Mouse (Mus musculus) heart, embryonic 15.5 days (tissue): ENCODE data around the gene Top3a. TPM values are rescaled to one million over a fixed set of nuclear protein-coding genes. Genes with fewer than 3 reads are reported as not detected.

ENCODE experiments used
- ATAC-seq: fragments of 200-750 bp; cut with Nextera tagmentation; replicated peaks from 2 replicates; pipeline ENCODE4 v1.8.0; 2017; ENCODE audit warnings: low read depth, moderate TSS enrichment; ENCODE audit not compliant: insufficient number of reproducible peaks, insufficient read depth, low FRiP score
- H3K27ac ChIP-seq: fragments of 300-500 bp; sonication (generic); 2 replicates; pipeline ENCODE4 v1.5.1; 2015; ENCODE audit warnings: mild to moderate bottlenecking, inconsistent platforms
- H3K27me3 ChIP-seq: fragments of 300-500 bp; sonication (generic); 2 replicates; pipeline ENCODE4 v1.6.1; 2015; ENCODE audit warnings: inconsistent platforms
- H3K36me3 ChIP-seq: fragments of 300-500 bp; sonication (generic); 2 replicates; pipeline ENCODE4 v1.6.1; 2015; ENCODE audit warnings: mild to moderate bottlenecking, inconsistent platforms
- H3K4me1 ChIP-seq: fragments of 300-500 bp; sonication (generic); replicated peaks from 2 replicates; pipeline ENCODE4 v1.6.1; 2015; ENCODE audit warnings: inconsistent platforms
- H3K4me2 ChIP-seq: fragments of 300-500 bp; sonication (generic); 2 replicates; pipeline ENCODE4 v1.6.1; 2015; ENCODE audit warnings: inconsistent platforms, mild to moderate bottlenecking, moderate library complexity
- H3K4me3 ChIP-seq: fragments of 300-500 bp; sonication (generic); 2 replicates; pipeline ENCODE4 v1.5.1; 2015; ENCODE audit warnings: mild to moderate bottlenecking, inconsistent platforms
- H3K9ac ChIP-seq: fragments of 300-500 bp; sonication (generic); 2 replicates; pipeline ENCODE4 v1.6.1; 2015; ENCODE audit warnings: mild to moderate bottlenecking, inconsistent platforms
- H3K9me3 ChIP-seq: fragments of 300-500 bp; sonication (generic); replicated peaks from 2 replicates; pipeline ENCODE4 v1.6.1; 2016; ENCODE audit warnings: inconsistent platforms
- WGBS: fragments of 180-500 bp; shearing (Covaris S2); methylation state at CpG from one replicate; pipeline ENCODE4 v1.1.7; 2015; ENCODE audit warnings: mixed read lengths; 5-methylcytosine and 5-hydroxymethylcytosine counted together
- polyA plus RNA-seq: library from polyadenylated mRNA; unstranded; fragments of >200 nt; fragmentation: Nextera tagmentation; extraction: Ambion mirVana; gene quantifications from 2 replicates; pipeline ENCODE4 v1.2.1, GENCODE M21; 2015

Gene Top3a
- polyA plus RNA-seq, 1 experiment from 2014 or later = 7.4 TPM

GRCm38 (mm10) chr11:60774158-60774689, 2.9 kb downstream of the Top3a start:
- H3K4me2 ChIP-seq = no peak overlapping the region
- H3K27me3 ChIP-seq = no peaks in the 10 kb centered on the region
- peaks cover 35% of the 10 kb centered on the region for H3K4me1 ChIP-seq
- H3K4me3 ChIP-seq = no peak overlapping the region
- H3K9me3 ChIP-seq = no peaks in the 10 kb centered on the region
- no peaks in the 10 kb centered on the region for H3K36me3 ChIP-seq
- H3K9ac ChIP-seq = no peak overlapping the region
- no peak for ATAC-seq
- H3K27ac ChIP-seq = no peak overlapping the region
- 80% methylated on average over 3 of the region's 3 CpGs for WGBS

GRCm38 (mm10) chr11:60772161-60772560, 5.0 kb downstream of the Top3a start:
- 82% methylated on average over 4 of the region's 4 CpGs for WGBS
- no peaks in the 10 kb centered on the region for H3K27me3 ChIP-seq
- H3K4me2 ChIP-seq = no peak overlapping the region
- H3K36me3 ChIP-seq = no peaks in the 10 kb centered on the region
- H3K9me3 ChIP-seq = no peaks in the 10 kb centered on the region
- no peak overlapping the region for H3K27ac ChIP-seq
- H3K4me1 ChIP-seq = peaks cover 21% of the 10 kb centered on the region
- H3K4me3 ChIP-seq = no peak overlapping the region
- no peak overlapping the region for H3K9ac ChIP-seq
- no peak for ATAC-seq

GRCm38 (mm10) chr11:60770776-60771175, 6.4 kb downstream of the Top3a start:
- H3K4me2 ChIP-seq = no peak overlapping the region
- peaks cover 15% of the 10 kb centered on the region for H3K4me1 ChIP-seq
- no peaks in the 10 kb centered on the region for H3K9me3 ChIP-seq
- no peak overlapping the region for H3K4me3 ChIP-seq
- WGBS = 85% methylated on average over 3 of the region's 3 CpGs
- H3K27ac ChIP-seq = no peak overlapping the region
- ATAC-seq = no peak
- no peaks in the 10 kb centered on the region for H3K36me3 ChIP-seq
- no peak overlapping the region for H3K9ac ChIP-seq
- H3K27me3 ChIP-seq = no peaks in the 10 kb centered on the region

GRCm38 (mm10) chr11:60769322-60769721, 7.8 kb downstream of the Top3a start:
- Histone ChIP-seq H3K4me1 (0 out of 2 replicates have a peak, but pooled peaks cover 4% of the 10 kb centered on the region), H3K4me2 (no peak overlapping the region), H3K4me3 (no peak overlapping the region), H3K36me3 (no peaks in the 10 kb centered on the region), H3K27me3 (no peaks in the 10 kb centered on the region), H3K27ac (no peak overlapping the region), H3K9me3 (no peaks in the 10 kb centered on the region), H3K9ac (no peak overlapping the region)
- no peak for ATAC-seq
- WGBS = 82% methylated on average over 2 of the region's 2 CpGs

- Histone ChIP-seq H3K4me1 (no peaks in the 10 kb centered on the region), H3K36me3 (peaks cover under 1% of the 10 kb centered on the region), H3K27me3 (no peaks in the 10 kb centered on the region), H3K9me3 (no peaks in the 10 kb centered on the region), H3K9ac (no peak overlapping the region), H3K27ac (no peak overlapping the region), H3K4me3 (no peak overlapping the region), H3K4me2 (no peak overlapping the region)
- WGBS = 68% methylated on average over 4 of the region's 4 CpGs
- no peak for ATAC-seq
These were observed 10.2 kb downstream of the Top3a start for GRCm38 (mm10) chr11:60766969-60767368.

GRCm38 (mm10) chr11:60761681-60762080, 15.5 kb downstream of the Top3a start:
- H3K36me3 ChIP-seq = peaks cover 38% of the 10 kb centered on the region
- ATAC-seq = no peak

GRCm38 (mm10) chr11:60755570-60755969, 21.6 kb downstream of the Top3a start:
- 81% methylated on average over 7 of the region's 7 CpGs for WGBS
- Histone ChIP-seq H3K36me3 (peaks cover 74% of the 10 kb centered on the region), H3K27ac (no peak overlapping the region), H3K9me3 (no peaks in the 10 kb centered on the region), H3K27me3 (no peaks in the 10 kb centered on the region), H3K9ac (no peak overlapping the region), H3K4me1 (no peaks in the 10 kb centered on the region), H3K4me3 (no peak overlapping the region), H3K4me2 (no peak overlapping the region)
- ATAC-seq = no peak

More at GRCm38 (mm10) chr11:60761681-60762080, 15.5 kb downstream of the Top3a start:
- Histone ChIP-seq H3K4me3 (no peak overlapping the region), H3K4me2 (no peak overlapping the region), H3K9me3 (no peaks in the 10 kb centered on the region), H3K27ac (no peak overlapping the region), H3K4me1 (no peaks in the 10 kb centered on the region), H3K27me3 (no peaks in the 10 kb centered on the region), H3K9ac (no peak overlapping the region)
- WGBS = 73% methylated on average over 3 of the region's 3 CpGs

- Histone ChIP-seq H3K9ac (no peak overlapping the region), H3K27me3 (no peaks in the 10 kb centered on the region), H3K4me2 (no peak overlapping the region), H3K36me3 (peaks cover 48% of the 10 kb centered on the region), H3K27ac (no peak overlapping the region), H3K4me3 (no peak overlapping the region), H3K9me3 (no peaks in the 10 kb centered on the region), H3K4me1 (no peaks in the 10 kb centered on the region)
- WGBS = 78% methylated on average over 3 of the region's 3 CpGs
- ATAC-seq = no peak
These were observed 36.8 kb downstream of the Top3a start for GRCm38 (mm10) chr11:60740321-60740720.

- H3K9me3 ChIP-seq = no peaks in the 10 kb centered on the region
- H3K4me2 ChIP-seq = no peak overlapping the region
These were observed 39.7 kb downstream of the Top3a start for GRCm38 (mm10) chr11:60737450-60737849.

GRCm38 (mm10) chr11:60736491-60736890, 40.7 kb downstream of the Top3a start:
- H3K27ac ChIP-seq = no peak overlapping the region
- 75% methylated on average over 3 of the region's 3 CpGs for WGBS
- H3K4me3 ChIP-seq = no peak overlapping the region
- H3K36me3 ChIP-seq = peaks cover 17% of the 10 kb centered on the region; the same call in 1 of the 2 replicates
- H3K9me3 ChIP-seq = no peaks in the 10 kb centered on the region
- ATAC-seq = no peak
- H3K4me2 ChIP-seq = no peak overlapping the region
- H3K4me1 ChIP-seq = no peaks in the 10 kb centered on the region
- no peaks in the 10 kb centered on the region for H3K27me3 ChIP-seq
- no peak overlapping the region for H3K9ac ChIP-seq

More at GRCm38 (mm10) chr11:60737450-60737849, 39.7 kb downstream of the Top3a start:
- Histone ChIP-seq H3K27me3 (no peaks in the 10 kb centered on the region), H3K9ac (no peak overlapping the region), H3K36me3 (peaks cover 26% of the 10 kb centered on the region), H3K4me1 (no peaks in the 10 kb centered on the region), H3K27ac (no peak overlapping the region), H3K4me3 (no peak overlapping the region)
- ATAC-seq = no peak

GRCm38 (mm10) chr11:60735191-60735590, 42.0 kb downstream of the Top3a start:
- ATAC-seq = no peak
- H3K27me3 ChIP-seq = no peaks in the 10 kb centered on the region
- no peak overlapping the region for H3K4me2 ChIP-seq
- WGBS = 74% methylated on average over 5 of the region's 5 CpGs
- H3K4me3 ChIP-seq = no peak overlapping the region
- no peak overlapping the region for H3K27ac ChIP-seq
- H3K9me3 ChIP-seq = no peaks in the 10 kb centered on the region
- H3K4me1 ChIP-seq = no peaks in the 10 kb centered on the region
- no peak overlapping the region for H3K9ac ChIP-seq
- peaks cover 14% of the 10 kb centered on the region; the same call in 1 of the 2 replicates for H3K36me3 ChIP-seq

GRCm38 (mm10) chr11:60734206-60734605, 43.0 kb downstream of the Top3a start:
- ATAC-seq = no peak
- Histone ChIP-seq H3K4me2 (no peak overlapping the region), H3K4me1 (peaks cover 2% of the 10 kb centered on the region), H3K27me3 (no peaks in the 10 kb centered on the region), H3K36me3 (peaks cover 14% of the 10 kb centered on the region; the same call in 1 of the 2 replicates), H3K9ac (no peak overlapping the region), H3K9me3 (no peaks in the 10 kb centered on the region), H3K27ac (no peak overlapping the region), H3K4me3 (no peak overlapping the region)
- 74% methylated on average over 2 of the region's 2 CpGs for WGBS
